Mouse (Mus musculus): ENCODE data around the gene Fxyd5. TPM values are rescaled to one million over a fixed set of nuclear protein-coding genes. Genes with fewer than 3 reads are reported as not detected.

Gene Fxyd5
- total RNA-seq, 4 experiments from 2014 or later: 27.5 to 36.2 (median 30.7) TPM

- no peak for DNase-seq (ENCODE audit: low spot score in 2 of 2)
These were observed 20.8 kb upstream of the Fxyd5 start for GRCm38 (mm10) chr7:31063074-31063560.

- no peak for DNase-seq (ENCODE audit: low spot score in 2 of 2)
These were observed 18.3 kb upstream of the Fxyd5 start for GRCm38 (mm10) chr7:31060621-31061010.

DNA sequence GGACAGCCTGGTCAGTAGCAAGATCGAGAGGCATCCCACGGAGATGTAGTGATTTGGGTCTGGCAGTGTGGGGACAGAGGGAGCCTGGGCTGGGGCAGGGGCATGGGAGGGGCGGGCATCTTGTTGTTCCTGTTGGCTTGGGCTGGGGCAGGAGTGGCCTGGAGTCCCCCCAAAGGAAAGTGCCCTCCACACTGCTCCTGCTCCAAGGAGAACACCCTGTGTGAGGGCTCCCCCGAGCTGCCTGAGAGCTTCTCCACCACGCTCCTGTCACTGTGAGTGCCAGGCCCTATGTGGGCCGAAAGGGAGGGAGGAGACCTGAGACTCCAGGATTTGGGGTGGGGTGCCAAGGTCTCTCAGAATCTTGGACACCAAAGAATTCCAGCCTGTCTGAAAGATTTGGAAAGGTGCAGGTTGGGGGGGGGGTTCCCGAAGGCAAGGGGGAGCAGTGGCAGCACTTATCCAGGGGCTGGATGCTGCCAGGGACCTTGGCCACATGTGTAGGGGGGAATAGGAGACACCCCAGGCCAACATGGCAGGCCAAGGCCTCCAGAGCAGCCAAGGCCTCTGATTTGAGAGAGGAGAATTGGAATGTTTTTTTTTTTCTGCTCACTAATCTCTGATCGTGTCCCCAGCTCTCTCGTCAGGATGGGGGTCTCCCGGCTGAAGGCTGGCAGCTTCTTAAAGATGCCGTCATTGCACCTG is 17.8 kb upstream of the Fxyd5 start:
- DNase-seq (ENCODE audit: low spot score in 2 of 2): no peak

- peak; percentile 83 to 87 for DNase-seq (ENCODE audit: low spot score in 2 of 2)
These were observed 16.8 kb upstream of the Fxyd5 start, which contains the start of gene Lgi4 for GRCm38 (mm10) chr7:31059108-31059507. Lgi4 (plus strand) TSS chr7:31059342.

GRCm38 (mm10) chr7:31058211-31058610 is 15.9 kb upstream of the Fxyd5 start:
- no peak for DNase-seq (ENCODE audit: low spot score in 2 of 2)

DNA sequence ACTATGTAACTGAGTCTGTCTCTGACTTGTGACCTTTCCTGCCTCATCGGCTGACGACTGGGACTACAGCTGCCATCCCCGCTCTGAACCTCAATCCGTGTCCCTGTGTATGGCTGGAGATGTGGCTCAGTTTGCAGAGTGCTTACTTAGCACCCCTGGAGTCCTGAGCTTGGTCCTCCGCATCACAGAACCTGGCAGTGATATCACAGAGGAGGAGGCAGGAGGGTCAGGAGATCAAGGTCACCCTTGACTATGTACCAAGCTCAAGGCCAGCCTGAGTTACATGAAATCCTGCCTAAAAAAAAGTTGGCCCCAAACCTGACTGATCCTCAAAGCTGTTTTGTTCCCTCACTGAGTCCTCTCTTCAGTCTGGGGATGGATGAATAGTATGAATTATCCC is 15.4 kb upstream of the Fxyd5 start:
- no peak for DNase-seq (ENCODE audit: low spot score in 2 of 2)

- DNase-seq (ENCODE audit: low spot score in 2 of 2): no peak
These were observed 14.8 kb upstream of the Fxyd5 start, which contains the start of gene Fxyd1 for GRCm38 (mm10) chr7:31057071-31057470. Fxyd1 (minus strand) TSS chr7:31057199.

DNA sequence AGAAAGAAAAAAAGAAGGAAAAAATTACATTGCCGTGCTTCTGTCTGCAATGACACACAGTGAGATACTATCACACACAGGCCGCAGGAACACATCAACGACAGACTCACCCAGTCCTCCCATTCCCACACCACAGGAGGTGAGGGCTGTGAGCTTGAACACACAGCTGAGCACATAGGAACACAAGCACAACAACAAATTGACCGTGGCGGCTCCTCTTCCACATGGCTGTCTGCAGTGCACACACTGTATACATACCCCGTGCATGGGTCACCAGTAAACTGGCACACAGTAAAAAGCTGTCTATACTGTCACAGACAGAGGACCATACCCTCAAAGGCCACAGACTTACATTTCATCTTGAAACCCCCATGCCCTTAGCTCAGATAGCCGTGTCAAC is 14.2 kb upstream of the Fxyd5 start:
- no peak for DNase-seq (ENCODE audit: low spot score in 2 of 2)

DNA sequence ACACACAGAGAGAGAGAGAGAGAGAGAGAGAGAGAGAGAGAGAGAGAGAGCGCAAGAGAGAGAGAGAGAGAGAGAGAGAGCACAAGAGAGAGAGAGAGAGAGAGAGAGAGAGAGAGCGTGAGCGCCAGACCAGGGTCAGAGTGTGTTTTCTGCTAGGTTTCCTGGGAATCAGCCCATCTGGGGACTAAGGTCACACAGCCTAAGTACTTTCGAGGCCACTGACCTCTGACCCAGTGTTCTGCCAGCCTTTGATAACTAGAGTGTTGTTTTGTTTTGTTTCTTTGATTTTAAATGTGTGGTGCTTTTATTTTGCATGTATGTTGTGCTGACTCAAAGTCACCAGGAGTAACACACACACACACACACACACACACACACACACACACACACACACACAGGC is 13.6 kb upstream of the Fxyd5 start:
- DNase-seq (ENCODE audit: low spot score in 2 of 2): no peak

- no peak for DNase-seq (ENCODE audit: low spot score in 2 of 2)
These were observed 13.1 kb upstream of the Fxyd5 start for GRCm38 (mm10) chr7:31055354-31055824.

DNA sequence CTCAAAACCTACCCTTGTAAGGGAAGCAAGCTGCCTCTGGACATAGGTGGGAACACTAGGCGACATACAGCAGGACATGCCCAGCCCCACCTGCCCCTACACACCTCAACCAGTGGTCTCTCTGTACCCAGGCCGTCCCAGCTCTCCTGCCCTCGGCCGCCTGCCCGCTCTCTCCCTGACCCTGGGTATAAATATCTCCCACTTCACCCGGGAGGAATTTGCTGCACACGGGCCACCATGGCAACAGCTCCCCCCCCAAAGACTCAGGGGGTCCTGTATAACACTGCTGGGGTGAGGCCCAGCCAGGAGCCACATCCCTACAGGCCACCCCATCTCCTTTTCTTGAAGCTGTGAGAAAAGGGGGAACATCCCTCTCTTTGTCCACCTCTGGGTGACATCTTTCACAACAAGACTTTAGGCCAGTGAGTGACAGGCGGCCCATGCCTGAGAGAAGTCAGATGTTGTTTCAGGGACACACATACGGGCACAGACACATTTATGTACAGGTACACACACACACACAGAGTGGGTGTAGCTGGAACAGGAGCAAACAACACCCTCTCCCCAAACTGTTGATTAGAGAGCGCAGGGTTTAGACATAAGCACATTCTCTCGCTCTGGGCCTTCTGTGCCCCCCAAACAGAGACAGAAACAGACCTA is 12.5 kb upstream of the Fxyd5 start:
- DNase-seq (ENCODE audit: low spot score in 2 of 2): no peak

- DNase-seq (ENCODE audit: low spot score in 2 of 2): no peak
These were observed 11.7 kb upstream of the Fxyd5 start for GRCm38 (mm10) chr7:31053882-31054447.

GRCm38 (mm10) chr7:31052636-31053434 is 10.6 kb upstream of the Fxyd5 start:
- peak; percentile 55 to 59 for DNase-seq (ENCODE audit: low spot score in 2 of 2)

GRCm38 (mm10) chr7:31052251-31052635 is 10.0 kb upstream of the Fxyd5 start:
- no peak for DNase-seq (ENCODE audit: low spot score in 2 of 2)

- DNase-seq (ENCODE audit: low spot score in 2 of 2): no peak
These were observed 9.2 kb upstream of the Fxyd5 start, which contains the start of gene Fxyd7 for GRCm38 (mm10) chr7:31051321-31052021. Fxyd7 (minus strand) TSS chr7:31051467.

- DNase-seq (ENCODE audit: low spot score in 2 of 2): peak in 1 of 2 experiments; percentile 59
These were observed 8.6 kb upstream of the Fxyd5 start for GRCm38 (mm10) chr7:31050921-31051320.

GRCm38 (mm10) chr7:31050487-31050886 is 8.2 kb upstream of the Fxyd5 start:
- DNase-seq (ENCODE audit: low spot score in 2 of 2): no peak

DNA sequence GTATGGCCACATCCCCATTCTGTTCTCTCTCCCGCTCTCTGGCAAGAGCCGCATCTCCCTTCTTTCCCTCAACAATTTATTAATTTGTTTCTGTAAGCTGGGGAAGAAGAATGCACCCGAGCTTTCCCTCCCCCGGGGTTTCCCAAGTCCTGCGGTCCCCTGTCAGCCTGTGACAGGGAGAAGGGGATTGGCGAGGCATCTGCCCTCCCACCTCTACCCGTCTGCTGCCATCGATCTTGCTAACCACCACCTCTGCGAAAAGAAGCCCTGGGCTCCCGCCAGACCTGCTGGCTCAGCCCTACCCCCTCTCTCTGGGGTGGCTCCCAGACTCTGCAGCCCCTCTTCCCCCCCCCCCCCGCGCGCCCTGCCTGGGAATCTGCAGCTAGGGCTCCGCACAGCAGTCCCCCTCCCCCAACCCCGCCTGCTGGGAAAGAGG is 7.6 kb upstream of the Fxyd5 start:
- DNase-seq (ENCODE audit: low spot score in 2 of 2): peak in 1 of 2 experiments; percentile 44

GRCm38 (mm10) chr7:31049135-31049845 is 7.0 kb upstream of the Fxyd5 start:
- no peak for DNase-seq (ENCODE audit: low spot score in 2 of 2)

Data from layer of hippocampus, adult 8-10 months (tissue).